23 mouse cellular contexts compared by ENCODE assay signal in the genomic region with DNA sequence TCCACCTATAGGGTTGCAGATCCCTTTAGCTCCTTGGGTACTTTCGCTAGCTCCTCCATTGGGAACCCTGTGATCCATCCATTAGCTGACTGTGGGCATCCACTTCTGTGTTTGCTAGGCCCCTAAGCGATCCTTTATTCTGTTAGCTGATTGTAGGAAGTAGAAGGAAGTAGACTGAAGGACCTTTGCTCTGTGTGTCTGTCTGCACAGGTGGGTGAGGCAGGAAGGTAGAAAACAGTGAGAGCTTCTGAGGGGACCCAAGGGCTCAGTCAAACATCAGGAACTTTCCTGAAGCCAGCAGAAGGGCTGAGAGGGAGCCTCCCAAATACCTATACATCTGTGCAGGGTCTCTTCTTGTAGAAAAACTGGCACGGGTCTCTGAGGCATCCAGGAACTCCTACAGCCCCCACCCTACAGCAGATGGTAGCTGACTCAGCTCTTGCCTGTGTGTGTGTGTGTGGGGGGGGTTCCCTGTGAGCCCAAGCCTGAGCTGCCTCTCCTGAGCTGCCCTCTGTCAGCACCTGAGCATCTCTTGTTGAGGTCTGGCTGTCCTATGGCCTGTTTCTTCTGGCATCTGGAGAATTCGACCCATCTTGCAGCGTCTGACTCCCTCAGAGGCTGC. TPM values are rescaled to one million over a fixed set of nuclear protein-coding genes. Genes with fewer than 3 reads are reported as not detected.
DNase-seq lines count a peak whose midpoint lies in the region; ATAC-seq and TF ChIP-seq lines count a peak whose summit lies in the region.
"Had no signal": no experiment of that assay in that cellular context is flagged by ENCODE, and none has a peak within 500 bp of the region (broad histone marks: within the 10 kb centered on the region; RNA-seq: fewer than 3 reads in every experiment).

No protein-coding gene starts in this region.

- H3K27ac ChIP-seq in thymus, adult 2 months (ENCODE audit: control insufficient read depth, insufficient read depth, low read length), result peak overlapping the region; percentile 71; the same call in 1 of the 2 replicates
- H3K27ac ChIP-seq in intestine, embryonic 16.5 days (ENCODE audit: low read length), result peak overlapping the region; percentile 77
- 0 out of 2 replicates have a peak overlapping the region, but pooled peaks have one; percentile 26 for H3K27ac ChIP-seq in stomach, embryonic 16.5 days (ENCODE audit: low read length)
- no peak overlapping the region for H3K27ac ChIP-seq in lung, postnatal 0 days (ENCODE audit: low read length)
- H3K27ac ChIP-seq: embryonic facial prominence, embryonic 12.5 days; gastrocnemius, adult 2 months; hindbrain, embryonic 15.5 days; left cerebral cortex, adult 2 months; limb, embryonic 15.5 days; liver, embryonic 14.5 days; midbrain, embryonic 13.5 days had no signal

- peaks cover 69% of the 10 kb centered on the region for H3K4me1 ChIP-seq in thymus, adult 2 months (replicated peaks; ENCODE audit: control insufficient read depth, insufficient read depth, low read length)
- peaks cover 32% of the 10 kb centered on the region for H3K4me1 ChIP-seq in intestine, embryonic 16.5 days (ENCODE audit: control insufficient read depth, insufficient read depth, low read length)
- H3K4me1 ChIP-seq in stomach, embryonic 16.5 days (ENCODE audit: control insufficient read depth, insufficient read depth, low read length), result peaks cover 6% of the 10 kb centered on the region; the same call in 1 of the 2 replicates
- H3K4me1 ChIP-seq in lung, postnatal 0 days (ENCODE audit: insufficient read depth, low read depth, low read length), result no peaks in the 10 kb centered on the region
- H3K4me1 ChIP-seq: hindbrain, embryonic 15.5 days; midbrain, embryonic 13.5 days had no signal

- no peak overlapping the region for H3K4me3 ChIP-seq in thymus, adult 2 months (ENCODE audit: control insufficient read depth, insufficient read depth, low read length)
- no peak overlapping the region for H3K4me3 ChIP-seq in intestine, embryonic 16.5 days (ENCODE audit: low read length)
- H3K4me3 ChIP-seq in stomach, embryonic 16.5 days (replicated peaks; ENCODE audit: low read length), result no peak overlapping the region
- no peak overlapping the region for H3K4me3 ChIP-seq in lung, postnatal 0 days (ENCODE audit: low read depth, low read length)
- H3K4me3 ChIP-seq: embryonic facial prominence, embryonic 12.5 days; gastrocnemius, adult 2 months; hindbrain, embryonic 15.5 days; left cerebral cortex, adult 2 months; limb, embryonic 15.5 days; megakaryocyte, embryonic 14.5 days; midbrain, embryonic 13.5 days had no signal

- no peaks in the 10 kb centered on the region for H3K9me3 ChIP-seq in intestine, embryonic 16.5 days (ENCODE audit: control insufficient read depth, low read length)
- no peaks in the 10 kb centered on the region for H3K9me3 ChIP-seq in stomach, embryonic 16.5 days (replicated peaks; ENCODE audit: control insufficient read depth, low read length)
- H3K9me3 ChIP-seq in lung, postnatal 0 days (ENCODE audit: low read length), result no peaks in the 10 kb centered on the region
- H3K9me3 ChIP-seq: embryonic facial prominence, embryonic 12.5 days; hindbrain, embryonic 15.5 days; limb, embryonic 15.5 days; midbrain, embryonic 13.5 days had no signal

- H3K4me2 ChIP-seq in intestine, embryonic 16.5 days (ENCODE audit: low read depth, low read length), result no peak overlapping the region
- H3K4me2 ChIP-seq in stomach, embryonic 16.5 days (ENCODE audit: low read depth, low read length), result no peak overlapping the region
- H3K4me2 ChIP-seq in lung, postnatal 0 days (replicated peaks; ENCODE audit: low read depth, low read length), result no peak overlapping the region
- H3K4me2 ChIP-seq: embryonic facial prominence, embryonic 12.5 days; heart, embryonic 11.5 days; hindbrain, embryonic 15.5 days; limb, embryonic 15.5 days; lung, embryonic 14.5 days; midbrain, embryonic 13.5 days had no signal

- peak overlapping the region; percentile 1 for H3K9ac ChIP-seq in intestine, embryonic 16.5 days (ENCODE audit: low read depth, low read length)
- no peak overlapping the region for H3K9ac ChIP-seq in stomach, embryonic 16.5 days (ENCODE audit: low read length)
- H3K9ac ChIP-seq in lung, postnatal 0 days (replicated peaks; ENCODE audit: low read depth), result no peak overlapping the region
- H3K9ac ChIP-seq: embryonic facial prominence, embryonic 12.5 days; hindbrain, embryonic 15.5 days; limb, embryonic 15.5 days; liver, embryonic 14.5 days; lung, embryonic 14.5 days; midbrain, embryonic 13.5 days had no signal

- no peak for TF ChIP-seq EP300 in lung, postnatal 0 days (IDR thresholded peaks at IDR 0.05)

- no peak for TF ChIP-seq CTCF in thymus, adult 2 months (IDR thresholded peaks at IDR 0.05; ENCODE audit: borderline replicate concordance, control insufficient read depth, extremely low read depth, insufficient read depth, low read length, poor library complexity)
- TF ChIP-seq CTCF in lung, postnatal 0 days (IDR thresholded peaks at IDR 0.05), result no peak

- no peaks in the 10 kb centered on the region; the same call in 1 of the 2 replicates for H3K27me3 ChIP-seq in thymus, adult 2 months (ENCODE audit: control insufficient read depth, insufficient read depth, low read length)
- H3K27me3 ChIP-seq in intestine, embryonic 16.5 days (replicated peaks; ENCODE audit: control insufficient read depth, insufficient read depth, low read length), result no peaks in the 10 kb centered on the region
- H3K27me3 ChIP-seq in stomach, embryonic 16.5 days (ENCODE audit: control insufficient read depth, insufficient read depth, low read length), result no peaks in the 10 kb centered on the region
- H3K27me3 ChIP-seq in lung, postnatal 0 days (replicated peaks; ENCODE audit: insufficient read depth, low read length), result no peaks in the 10 kb centered on the region
- H3K27me3 ChIP-seq: hindbrain, embryonic 15.5 days; limb, embryonic 15.5 days; midbrain, embryonic 13.5 days had no signal

- WGBS in thymus, adult 2 months, result 68% methylated on average over 5 of the region's 5 CpGs
- WGBS in intestine, embryonic 16.5 days, result 65% methylated on average over 5 of the region's 5 CpGs
- 69% methylated on average over 5 of the region's 5 CpGs for WGBS in stomach, embryonic 16.5 days
- WGBS in lung, postnatal 0 days, result 70% methylated on average over 5 of the region's 5 CpGs

- DNase-seq in thymus, adult 2 months, result peak; percentile 41
- no peak for DNase-seq in thymus, postnatal 10 days (ENCODE audit: low spot score in 2 of 2)
- DNase-seq in cerebellum, adult 9-10 months, result no peak
- no peak for DNase-seq in lung, postnatal 0 days (ENCODE audit: low spot score)
- DNase-seq in kidney, adult 11 months, result no peak
- DNase-seq: adrenal gland, postnatal 25 days; cerebellum, adult 11 months; cerebellum, postnatal 10 days; gastrocnemius, adult 2 months; kidney, postnatal 4 days; lung, embryonic 14.5 days; lung, postnatal 36 days had no signal

- no peak for TF ChIP-seq POLR2A in thymus, adult 2 months (IDR thresholded peaks at IDR 0.05; ENCODE audit: control insufficient read depth, extremely low read depth, insufficient read depth, low read length, poor library complexity)

- peak; percentile 77 for ATAC-seq in intestine, embryonic 16.5 days
- peak; percentile 39 for ATAC-seq in stomach, embryonic 16.5 days (ENCODE audit: insufficient read depth, low FRiP score)
- no peak for ATAC-seq in lung, postnatal 0 days
- ATAC-seq: midbrain, embryonic 13.5 days had no signal

- H3K36me3 ChIP-seq in thymus, adult 2 months (ENCODE audit: control insufficient read depth, insufficient read depth, low read length), result no peaks in the 10 kb centered on the region
- H3K36me3 ChIP-seq in intestine, embryonic 16.5 days (ENCODE audit: control insufficient read depth, insufficient read depth, low read length), result no peaks in the 10 kb centered on the region
- H3K36me3 ChIP-seq in stomach, embryonic 16.5 days (ENCODE audit: control insufficient read depth, insufficient read depth, low read length), result no peaks in the 10 kb centered on the region
- no peaks in the 10 kb centered on the region for H3K36me3 ChIP-seq in lung, postnatal 0 days (ENCODE audit: insufficient read depth, low read length)
- H3K36me3 ChIP-seq: embryonic facial prominence, embryonic 12.5 days; hindbrain, embryonic 15.5 days; limb, embryonic 15.5 days; midbrain, embryonic 13.5 days had no signal

RNA-seq across cellular contexts. Expression of a gene that starts 30.9 kb away (rescaled TPM):
- polyA plus RNA-seq in thymus, adult 2 months (2012; rRNA removed), result 0.84 and 1.3 TPM in 2 replicates
- polyA plus RNA-seq in intestine, embryonic 16.5 days (2015; fragmentation: Nextera tagmentation; extraction: Ambion mirVana), result 6.4 and 22.4 TPM in 2 replicates
- 1.5 and 7.6 TPM in 2 replicates for polyA plus RNA-seq in stomach, embryonic 16.5 days (2015; fragmentation: Nextera tagmentation; extraction: Ambion mirVana)
- polyA plus RNA-seq in lung, postnatal 0 days (2015; fragmentation: Nextera tagmentation; extraction: Ambion mirVana), result 1.2 and 1.3 TPM in 2 replicates
- polyA plus RNA-seq: forebrain, embryonic 11.5 days; heart, embryonic 11.5 days had no signal

RNA-seq across cellular contexts. Expression of a gene that starts 35.4 kb away (rescaled TPM):
- 81.6 and 85.6 TPM in 2 replicates for polyA plus RNA-seq in thymus, adult 2 months (2012; rRNA removed)
- 0.54 and 0.72 TPM in 2 replicates for polyA plus RNA-seq in intestine, embryonic 16.5 days (2015; fragmentation: Nextera tagmentation; extraction: Ambion mirVana)
- polyA plus RNA-seq in stomach, embryonic 16.5 days (2015; fragmentation: Nextera tagmentation; extraction: Ambion mirVana), result 0.34 and 0.65 TPM in 2 replicates
- 6.2 and 8.4 TPM in 2 replicates for polyA plus RNA-seq in lung, postnatal 0 days (2015; fragmentation: Nextera tagmentation; extraction: Ambion mirVana)
